Mouse (Mus musculus): Measurements from ENCODE around the gene Lrrc47. TPM values are rescaled to one million over a fixed set of nuclear protein-coding genes. Genes with fewer than 3 reads are reported as not detected.

Gene Lrrc47
- polyA plus RNA-seq, 1 experiment from 2014 or later, result 36.0 TPM

GRCm38 (mm10) chr4:154056661-154057060, 45.1 kb downstream of the Lrrc47 start:
- Histone ChIP-seq H3K4me3 (no peak overlapping the region), H3K9me3 (replicated peaks) (no peaks in the 10 kb centered on the region), H3K4me1 (no peaks in the 10 kb centered on the region), H3K27ac (no peak overlapping the region), H3K9ac (no peak overlapping the region), H3K36me3 (no peaks in the 10 kb centered on the region), H3K4me2 (no peak overlapping the region), H3K27me3 (replicated peaks) (peaks cover 40% of the 10 kb centered on the region)
- 25% methylated on average over 2 of the region's 2 CpGs for WGBS (ENCODE audit: insufficient replicate concordance)
- ATAC-seq, result no peak

GRCm38 (mm10) chr4:154057696-154058095, 46.2 kb downstream of the Lrrc47 start:
- Histone ChIP-seq H3K4me2 (no peak overlapping the region), H3K4me1 (no peaks in the 10 kb centered on the region), H3K4me3 (no peak overlapping the region), H3K9ac (no peak overlapping the region), H3K27ac (no peak overlapping the region), H3K36me3 (no peaks in the 10 kb centered on the region), H3K27me3 (replicated peaks) (peaks cover 47% of the 10 kb centered on the region), H3K9me3 (replicated peaks) (no peaks in the 10 kb centered on the region)
- WGBS (ENCODE audit: insufficient replicate concordance), result 49% methylated on average over 4 of the region's 4 CpGs
- no peak for ATAC-seq

GRCm38 (mm10) chr4:154064827-154065773, 53.6 kb downstream of the Lrrc47 start:
- Histone ChIP-seq H3K27me3 (replicated peaks) (peaks cover 53% of the 10 kb centered on the region), H3K4me2 (no peak overlapping the region), H3K36me3 (no peaks in the 10 kb centered on the region), H3K4me3 (no peak overlapping the region), H3K4me1 (no peaks in the 10 kb centered on the region), H3K9me3 (replicated peaks) (no peaks in the 10 kb centered on the region), H3K9ac (no peak overlapping the region), H3K27ac (no peak overlapping the region)
- WGBS (ENCODE audit: insufficient replicate concordance), result 46% methylated on average over 14 of the region's 14 CpGs
- ATAC-seq, result peak; percentile 30

- Histone ChIP-seq H3K27me3 (replicated peaks) (peaks cover 74% of the 10 kb centered on the region), H3K4me2 (no peak overlapping the region), H3K4me1 (no peaks in the 10 kb centered on the region), H3K4me3 (no peak overlapping the region), H3K9me3 (replicated peaks) (no peaks in the 10 kb centered on the region), H3K27ac (no peak overlapping the region), H3K9ac (no peak overlapping the region), H3K36me3 (no peaks in the 10 kb centered on the region)
- ATAC-seq, result 0 out of 2 replicates have a peak, but pooled peaks have one; percentile 20
- WGBS (ENCODE audit: insufficient replicate concordance), result 3% methylated on average over 5 of the region's 5 CpGs
Observed at GRCm38 (mm10) chr4:154070896-154071295, 59.4 kb downstream of the Lrrc47 start.

Other genes starting within 250 kb of the Lrrc47 start
- gene A430005L14Rik, start 54.5 kb upstream of the Lrrc47 start, polyA plus RNA-seq (2016; fragmentation: Nextera tagmentation; extraction: Ambion mirVana), result 74.4 and 75.3 TPM in 2 replicates
- gene Dffb, start 36.6 kb upstream of the Lrrc47 start, polyA plus RNA-seq (2016; fragmentation: Nextera tagmentation; extraction: Ambion mirVana), result 11.6 and 12.4 TPM in 2 replicates
- gene Cep104, start 36.5 kb upstream of the Lrrc47 start, polyA plus RNA-seq (2016; fragmentation: Nextera tagmentation; extraction: Ambion mirVana), result 11.9 and 12.0 TPM in 2 replicates
- gene Smim1, start 14.5 kb downstream of the Lrrc47 start, polyA plus RNA-seq (2016; fragmentation: Nextera tagmentation; extraction: Ambion mirVana), result 440 and 457 TPM in 2 replicates
- 0.06 and 0.13 TPM in 2 replicates for gene Ccdc27, start 30.9 kb downstream of the Lrrc47 start, polyA plus RNA-seq (2016; fragmentation: Nextera tagmentation; extraction: Ambion mirVana)
- 0.04 and 0.17 TPM in 2 replicates for gene Trp73, start 128.5 kb downstream of the Lrrc47 start, polyA plus RNA-seq (2016; fragmentation: Nextera tagmentation; extraction: Ambion mirVana)
- gene Wrap73, start 130.6 kb downstream of the Lrrc47 start, polyA plus RNA-seq (2016; fragmentation: Nextera tagmentation; extraction: Ambion mirVana), result 29.5 and 31.4 TPM in 2 replicates
- 162 and 167 TPM in 2 replicates for gene Tprgl, start 148.9 kb downstream of the Lrrc47 start, polyA plus RNA-seq (2016; fragmentation: Nextera tagmentation; extraction: Ambion mirVana)
- 3.8 and 4.3 TPM in 2 replicates for gene Megf6, start 159.0 kb downstream of the Lrrc47 start, polyA plus RNA-seq (2016; fragmentation: Nextera tagmentation; extraction: Ambion mirVana)